Mouse (Mus musculus): Measurements from ENCODE around the gene Tmem132b. TPM values are rescaled to one million over a fixed set of nuclear protein-coding genes. Genes with fewer than 3 reads are reported as not detected.

Tmem132b gene
- polyA plus RNA-seq, 1 experiment from 2014 or later = 0.36 TPM

- WGBS = 62% methylated on average over 11 of the region's 11 CpGs
- no peak for ATAC-seq (ENCODE audit: insufficient number of reproducible peaks, insufficient read depth, low FRiP score, low read depth)
- H3K9ac ChIP-seq (replicated peaks; ENCODE audit: low read depth, low read length) = no peak overlapping the region
- H3K36me3 ChIP-seq (ENCODE audit: control insufficient read depth, insufficient read depth, low read length) = peaks cover 25% of the 10 kb centered on the region
- no peak overlapping the region for H3K4me3 ChIP-seq (ENCODE audit: low read depth, low read length)
- no peaks in the 10 kb centered on the region for H3K9me3 ChIP-seq (ENCODE audit: control insufficient read depth, low read depth, low read length)
- no peaks in the 10 kb centered on the region for H3K27me3 ChIP-seq (ENCODE audit: control insufficient read depth, insufficient read depth, low read length)
- no peak overlapping the region for H3K27ac ChIP-seq (ENCODE audit: low read length)
- H3K4me2 ChIP-seq (replicated peaks; ENCODE audit: low read depth, low read length) = no peak overlapping the region
- H3K4me1 ChIP-seq (ENCODE audit: control insufficient read depth, insufficient read depth, low read length) = no peaks in the 10 kb centered on the region
Observed at GRCm38 (mm10) chr5:125504692-125505091, 26.9 kb upstream of the Tmem132b start.

- Histone ChIP-seq H3K27ac (ENCODE audit: low read length) (no peak overlapping the region), H3K36me3 (ENCODE audit: control insufficient read depth, insufficient read depth, low read length) (peaks cover 26% of the 10 kb centered on the region)
- 71% methylated on average over 15 of the region's 15 CpGs for WGBS
Observed at GRCm38 (mm10) chr5:125505968-125506367, 25.6 kb upstream of the Tmem132b start.

DNA sequence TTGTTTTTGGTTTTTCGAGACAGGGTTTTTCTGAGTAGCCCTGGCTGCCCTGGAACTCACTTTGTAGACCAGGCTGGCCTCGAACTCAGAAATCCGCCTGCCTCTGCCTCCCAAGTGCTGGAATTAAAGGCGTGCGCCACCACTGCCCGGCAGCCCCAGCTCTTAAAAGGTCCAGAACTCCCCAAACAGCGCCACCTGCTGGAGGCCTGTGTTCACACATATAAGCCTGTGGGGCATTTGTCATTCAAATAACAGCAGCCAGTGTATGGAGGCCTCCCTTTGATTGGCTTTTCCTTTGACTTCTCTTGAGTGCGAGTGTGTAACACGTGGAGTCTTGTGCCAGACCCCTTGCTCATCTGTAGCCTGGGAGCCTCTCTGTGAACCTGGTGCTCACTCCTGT lies 24.0 kb upstream of the Tmem132b start:
- Histone ChIP-seq H3K4me3 (ENCODE audit: low read depth, low read length) (no peak overlapping the region), H3K9me3 (ENCODE audit: control insufficient read depth, low read depth, low read length) (no peaks in the 10 kb centered on the region), H3K4me1 (ENCODE audit: control insufficient read depth, insufficient read depth, low read length) (no peaks in the 10 kb centered on the region), H3K36me3 (ENCODE audit: control insufficient read depth, insufficient read depth, low read length) (peaks cover 35% of the 10 kb centered on the region), H3K4me2 (replicated peaks; ENCODE audit: low read depth, low read length) (no peak overlapping the region), H3K27me3 (ENCODE audit: control insufficient read depth, insufficient read depth, low read length) (no peaks in the 10 kb centered on the region), H3K9ac (replicated peaks; ENCODE audit: low read depth, low read length) (no peak overlapping the region), H3K27ac (ENCODE audit: low read length) (no peak overlapping the region)
- no peak for ATAC-seq (ENCODE audit: insufficient number of reproducible peaks, insufficient read depth, low FRiP score, low read depth)
- WGBS = 91% methylated on average over 9 of the region's 9 CpGs

More at GRCm38 (mm10) chr5:125505968-125506367, 25.6 kb upstream of the Tmem132b start:
- H3K9ac ChIP-seq (replicated peaks; ENCODE audit: low read depth, low read length) = no peak overlapping the region
- no peaks in the 10 kb centered on the region for H3K27me3 ChIP-seq (ENCODE audit: control insufficient read depth, insufficient read depth, low read length)
- H3K4me3 ChIP-seq (ENCODE audit: low read depth, low read length) = no peak overlapping the region
- H3K4me2 ChIP-seq (replicated peaks; ENCODE audit: low read depth, low read length) = no peak overlapping the region
- H3K9me3 ChIP-seq (ENCODE audit: control insufficient read depth, low read depth, low read length) = no peaks in the 10 kb centered on the region
- no peak for ATAC-seq (ENCODE audit: insufficient number of reproducible peaks, insufficient read depth, low FRiP score, low read depth)
- no peaks in the 10 kb centered on the region for H3K4me1 ChIP-seq (ENCODE audit: control insufficient read depth, insufficient read depth, low read length)

- ATAC-seq (ENCODE audit: insufficient number of reproducible peaks, insufficient read depth, low FRiP score, low read depth) = no peak
- Histone ChIP-seq H3K9me3 (ENCODE audit: control insufficient read depth, low read depth, low read length) (no peaks in the 10 kb centered on the region), H3K27me3 (ENCODE audit: control insufficient read depth, insufficient read depth, low read length) (no peaks in the 10 kb centered on the region), H3K4me2 (replicated peaks; ENCODE audit: low read depth, low read length) (no peak overlapping the region), H3K36me3 (ENCODE audit: control insufficient read depth, insufficient read depth, low read length) (peaks cover 39% of the 10 kb centered on the region), H3K9ac (replicated peaks; ENCODE audit: low read depth, low read length) (no peak overlapping the region), H3K27ac (ENCODE audit: low read length) (no peak overlapping the region), H3K4me3 (ENCODE audit: low read depth, low read length) (no peak overlapping the region), H3K4me1 (ENCODE audit: control insufficient read depth, insufficient read depth, low read length) (no peaks in the 10 kb centered on the region)
- WGBS = 90% methylated on average over 10 of the region's 10 CpGs
Observed at GRCm38 (mm10) chr5:125508006-125508405, 23.6 kb upstream of the Tmem132b start.

DNA sequence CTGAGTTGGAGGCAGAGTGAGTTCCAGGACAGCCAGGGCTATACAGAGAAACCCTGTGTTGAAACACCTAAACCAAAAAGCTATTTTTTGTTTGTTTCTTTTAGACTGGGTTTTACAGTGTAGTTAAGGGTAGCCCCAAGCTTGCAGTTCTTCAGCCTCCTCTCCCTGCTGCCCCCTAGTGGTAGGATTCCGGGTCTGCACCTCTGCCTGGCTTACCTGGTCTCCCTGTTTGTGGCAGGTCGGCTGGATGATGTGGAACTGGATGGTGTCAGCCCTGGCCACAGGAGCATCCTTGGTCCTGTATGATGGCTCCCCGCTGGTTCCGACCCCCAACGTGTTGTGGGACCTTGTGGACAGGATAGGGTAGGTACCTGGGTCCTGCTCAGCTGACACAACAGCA lies 22.0 kb upstream of the Tmem132b start:
- WGBS = 50% methylated on average over 5 of the region's 5 CpGs
- no peaks in the 10 kb centered on the region for H3K9me3 ChIP-seq (ENCODE audit: control insufficient read depth, low read depth, low read length)
- ATAC-seq (ENCODE audit: insufficient number of reproducible peaks, insufficient read depth, low FRiP score, low read depth) = no peak
- no peak overlapping the region for H3K4me2 ChIP-seq (replicated peaks; ENCODE audit: low read depth, low read length)
- no peaks in the 10 kb centered on the region for H3K27me3 ChIP-seq (ENCODE audit: control insufficient read depth, insufficient read depth, low read length)
- peaks cover 41% of the 10 kb centered on the region for H3K36me3 ChIP-seq (ENCODE audit: control insufficient read depth, insufficient read depth, low read length)
- H3K4me1 ChIP-seq (ENCODE audit: control insufficient read depth, insufficient read depth, low read length) = no peaks in the 10 kb centered on the region
- H3K4me3 ChIP-seq (ENCODE audit: low read depth, low read length) = no peak overlapping the region
- no peak overlapping the region for H3K27ac ChIP-seq (ENCODE audit: low read length)
- no peak overlapping the region for H3K9ac ChIP-seq (replicated peaks; ENCODE audit: low read depth, low read length)

- 90% methylated on average over 12 of the region's 12 CpGs for WGBS
- Histone ChIP-seq H3K9me3 (ENCODE audit: control insufficient read depth, low read depth, low read length) (no peaks in the 10 kb centered on the region), H3K4me1 (ENCODE audit: control insufficient read depth, insufficient read depth, low read length) (no peaks in the 10 kb centered on the region), H3K27ac (ENCODE audit: low read length) (no peak overlapping the region), H3K4me2 (replicated peaks; ENCODE audit: low read depth, low read length) (no peak overlapping the region), H3K4me3 (ENCODE audit: low read depth, low read length) (no peak overlapping the region), H3K9ac (replicated peaks; ENCODE audit: low read depth, low read length) (no peak overlapping the region), H3K27me3 (ENCODE audit: control insufficient read depth, insufficient read depth, low read length) (no peaks in the 10 kb centered on the region), H3K36me3 (ENCODE audit: control insufficient read depth, insufficient read depth, low read length) (peaks cover 47% of the 10 kb centered on the region)
- no peak for ATAC-seq (ENCODE audit: insufficient number of reproducible peaks, insufficient read depth, low FRiP score, low read depth)
Observed at GRCm38 (mm10) chr5:125515006-125515405, 16.6 kb upstream of the Tmem132b start.

DNA sequence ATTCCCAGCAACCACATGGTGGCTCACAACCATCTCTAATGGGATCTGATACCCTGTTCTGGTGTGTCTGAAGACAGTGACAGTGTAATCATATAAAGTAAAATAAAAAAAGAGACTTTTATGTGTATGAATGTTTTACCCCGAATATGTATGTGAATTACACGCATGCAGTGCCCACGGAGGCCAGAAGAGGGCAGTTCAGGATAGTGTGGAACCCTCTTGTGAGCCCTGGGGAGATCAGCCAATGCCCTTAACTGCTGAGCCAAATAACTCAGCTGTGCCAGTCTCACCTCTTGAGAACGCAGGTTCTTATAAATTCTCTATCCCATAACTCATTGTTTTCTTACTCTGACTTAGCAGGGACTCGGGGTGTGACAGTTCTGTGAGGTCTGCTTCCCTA lies 12.9 kb upstream of the Tmem132b start:
- Histone ChIP-seq H3K4me1 (ENCODE audit: control insufficient read depth, insufficient read depth, low read length) (no peaks in the 10 kb centered on the region), H3K36me3 (ENCODE audit: control insufficient read depth, insufficient read depth, low read length) (peaks cover 31% of the 10 kb centered on the region), H3K9ac (replicated peaks; ENCODE audit: low read depth, low read length) (no peak overlapping the region), H3K4me3 (ENCODE audit: low read depth, low read length) (no peak overlapping the region), H3K27me3 (ENCODE audit: control insufficient read depth, insufficient read depth, low read length) (no peaks in the 10 kb centered on the region), H3K27ac (ENCODE audit: low read length) (no peak overlapping the region), H3K9me3 (ENCODE audit: control insufficient read depth, low read depth, low read length) (no peaks in the 10 kb centered on the region), H3K4me2 (replicated peaks; ENCODE audit: low read depth, low read length) (no peak overlapping the region)
- no peak for ATAC-seq (ENCODE audit: insufficient number of reproducible peaks, insufficient read depth, low FRiP score, low read depth)
- 65% methylated on average over 5 of the region's 5 CpGs for WGBS

- no peak overlapping the region for H3K27ac ChIP-seq (ENCODE audit: low read length)
- no peak overlapping the region for H3K4me2 ChIP-seq (replicated peaks; ENCODE audit: low read depth, low read length)
- H3K4me3 ChIP-seq (ENCODE audit: low read depth, low read length) = no peak overlapping the region
- no peaks in the 10 kb centered on the region for H3K4me1 ChIP-seq (ENCODE audit: control insufficient read depth, insufficient read depth, low read length)
- no peak for ATAC-seq (ENCODE audit: insufficient number of reproducible peaks, insufficient read depth, low FRiP score, low read depth)
- no peak overlapping the region for H3K9ac ChIP-seq (replicated peaks; ENCODE audit: low read depth, low read length)
- H3K27me3 ChIP-seq (ENCODE audit: control insufficient read depth, insufficient read depth, low read length) = no peaks in the 10 kb centered on the region
- peaks cover 10% of the 10 kb centered on the region for H3K36me3 ChIP-seq (ENCODE audit: control insufficient read depth, insufficient read depth, low read length)
- WGBS = 22% methylated on average over 15 of the region's 15 CpGs
- H3K9me3 ChIP-seq (ENCODE audit: control insufficient read depth, low read depth, low read length) = peaks cover under 1% of the 10 kb centered on the region; the same call in 1 of the 2 replicates
Observed at GRCm38 (mm10) chr5:125520930-125521590, 10.5 kb upstream of the Tmem132b start.

- no peaks in the 10 kb centered on the region for H3K36me3 ChIP-seq (ENCODE audit: control insufficient read depth, insufficient read depth, low read length)
- H3K27ac ChIP-seq (ENCODE audit: low read length) = no peak overlapping the region
- H3K4me3 ChIP-seq (ENCODE audit: low read depth, low read length) = no peak overlapping the region
- no peaks in the 10 kb centered on the region for H3K4me1 ChIP-seq (ENCODE audit: control insufficient read depth, insufficient read depth, low read length)
- 73% methylated on average over 2 of the region's 2 CpGs for WGBS
- peaks cover 7% of the 10 kb centered on the region; the same call in 1 of the 2 replicates for H3K9me3 ChIP-seq (ENCODE audit: control insufficient read depth, low read depth, low read length)
- no peak; the same call in 1 of the 2 replicates for ATAC-seq (ENCODE audit: insufficient number of reproducible peaks, insufficient read depth, low FRiP score, low read depth)
- no peaks in the 10 kb centered on the region for H3K27me3 ChIP-seq (ENCODE audit: control insufficient read depth, insufficient read depth, low read length)
- no peak overlapping the region for H3K9ac ChIP-seq (replicated peaks; ENCODE audit: low read depth, low read length)
- H3K4me2 ChIP-seq (replicated peaks; ENCODE audit: low read depth, low read length) = no peak overlapping the region
Observed at GRCm38 (mm10) chr5:125523361-125523760, 8.2 kb upstream of the Tmem132b start.
